Mouse (Mus musculus): ENCODE results near the gene Ikzf3. TPM values are rescaled to one million over a fixed set of nuclear protein-coding genes. Genes with fewer than 3 reads are reported as not detected.

Gene Ikzf3
- 6.4 and 10.1 TPM in 2 replicates for polyA plus RNA-seq (2012; rRNA removed)

DNA sequence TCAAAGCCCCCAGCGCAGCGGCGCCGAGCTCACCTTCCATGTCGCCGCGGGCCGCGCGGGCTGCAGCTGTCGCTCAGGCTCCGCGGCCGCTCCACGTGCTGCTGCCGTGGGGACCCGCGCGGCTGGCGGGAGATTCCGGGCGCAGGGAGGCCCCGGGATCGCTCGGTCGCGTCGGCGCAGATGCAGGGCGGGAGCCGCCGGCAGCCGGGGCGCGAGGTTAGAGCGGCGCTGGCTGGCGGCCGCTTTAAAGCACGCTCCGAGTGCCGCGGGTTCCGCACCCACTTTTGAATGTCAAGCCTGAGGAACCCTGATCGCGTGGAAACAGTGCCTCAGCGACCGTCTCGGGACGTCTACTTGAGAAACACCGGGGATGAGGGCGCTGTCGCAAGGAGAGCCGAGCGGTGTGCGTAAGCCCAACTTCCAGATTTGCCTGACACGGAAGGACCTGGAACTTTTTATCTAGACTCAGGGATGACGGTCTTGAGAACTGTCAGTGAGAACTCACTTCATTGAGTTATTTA, at the start of gene Ikzf3:
TSS of gene Ikzf3 (minus strand) at position 321 of the 521 bp plus-strand sequence.
- peak within 1 kb of the TSS; percentile 11 for H3K4me3 ChIP-seq (replicated peaks; ENCODE audit: extremely low read depth, low read depth, low read length)
- peak; percentile 34 for DNase-seq
- no peaks in the 10 kb centered on the region for H3K4me1 ChIP-seq (ENCODE audit: control insufficient read depth, insufficient read depth, low read length)
- TF ChIP-seq CTCF (IDR thresholded peaks at IDR 0.05; ENCODE audit: insufficient read depth, low read length) (no peak), POLR2A (IDR thresholded peaks at IDR 0.05; ENCODE audit: borderline replicate concordance, extremely low read depth, low read depth, low read length) (no peak)
- 2% methylated on average over 58 of the region's 58 CpGs for WGBS

- TF ChIP-seq POLR2A (IDR thresholded peaks at IDR 0.05; ENCODE audit: borderline replicate concordance, extremely low read depth, low read depth, low read length) (no peak), CTCF (IDR thresholded peaks at IDR 0.05; ENCODE audit: insufficient read depth, low read length) (no peak)
These were observed 49.6 kb upstream of the Ikzf3 start for GRCm38 (mm10) chr11:98595473-98595872.

DNA sequence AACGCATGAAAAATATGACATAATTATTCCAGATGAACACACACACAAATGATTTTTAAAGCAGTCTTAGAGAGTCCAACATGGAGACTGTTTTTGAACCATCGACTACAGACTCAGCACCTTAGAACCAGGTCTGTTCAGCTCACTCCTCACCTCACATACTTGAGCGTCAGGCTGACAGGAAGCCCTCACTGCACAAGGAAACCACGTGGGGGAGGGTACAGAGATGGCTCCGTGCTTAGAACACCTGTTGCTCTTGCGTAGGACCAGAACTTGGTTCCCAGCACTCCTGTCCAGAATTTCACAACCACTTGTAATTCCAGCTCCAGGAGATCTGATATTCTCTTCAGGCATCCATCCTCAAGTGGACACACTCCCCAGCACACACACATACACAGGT, 49.2 kb upstream of the Ikzf3 start:
- 61% methylated on average over 6 of the region's 6 CpGs for WGBS
- TF ChIP-seq POLR2A (IDR thresholded peaks at IDR 0.05; ENCODE audit: borderline replicate concordance, extremely low read depth, low read depth, low read length) = no peak
- no peak for TF ChIP-seq CTCF (IDR thresholded peaks at IDR 0.05; ENCODE audit: insufficient read depth, low read length)
- DNase-seq = no peak

More at GRCm38 (mm10) chr11:98595473-98595872, 49.6 kb upstream of the Ikzf3 start:
- DNase-seq = no peak
- no peaks in the 10 kb centered on the region for H3K4me1 ChIP-seq (ENCODE audit: control insufficient read depth, insufficient read depth, low read length)
- H3K4me3 ChIP-seq (replicated peaks; ENCODE audit: extremely low read depth, low read depth, low read length) = no peak overlapping the region
- WGBS = 75% methylated on average over 10 of the region's 10 CpGs

DNA sequence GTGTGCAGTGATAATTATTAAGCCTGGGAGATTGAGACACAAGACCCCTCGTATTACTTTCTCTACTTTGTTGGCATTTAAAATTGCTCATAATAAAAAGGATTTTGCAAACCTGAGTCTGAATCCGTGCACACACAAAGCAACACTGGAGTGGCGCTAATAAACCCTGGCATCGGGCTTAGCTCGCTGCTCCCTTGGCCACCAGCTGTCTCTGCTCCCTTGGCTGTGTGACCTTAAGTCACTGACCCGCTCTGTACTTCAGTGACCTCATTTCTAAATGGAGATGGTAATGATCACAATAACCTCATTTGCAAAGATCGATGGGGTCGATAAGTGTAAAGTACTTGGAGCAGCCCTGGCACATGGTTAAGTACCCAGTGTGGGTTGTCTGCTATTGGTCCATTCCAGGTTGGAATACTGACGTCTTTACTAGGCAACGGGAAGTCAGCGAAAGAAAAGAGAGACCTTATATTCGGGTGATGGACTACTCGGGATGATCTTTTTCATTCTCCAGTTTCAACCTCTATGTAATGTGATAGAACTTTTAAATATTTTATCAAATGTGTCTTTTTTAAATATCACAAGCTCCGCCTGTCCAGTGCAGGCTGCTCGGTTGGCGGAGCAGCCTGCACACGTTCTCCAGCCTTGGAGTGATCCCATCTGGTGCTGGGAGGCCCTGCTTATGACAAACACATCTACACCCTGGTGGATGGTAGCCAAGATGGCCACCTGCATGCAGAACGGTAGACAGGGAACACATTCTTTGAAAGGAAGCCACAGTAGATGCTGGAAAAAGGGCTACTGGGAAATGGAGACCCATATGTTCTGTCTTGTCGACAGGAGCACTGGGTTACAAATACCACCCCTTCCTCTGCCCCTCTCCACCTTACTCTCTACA, 45.0 kb upstream of the Ikzf3 start:
- no peak for DNase-seq
- TF ChIP-seq CTCF (IDR thresholded peaks at IDR 0.05; ENCODE audit: insufficient read depth, low read length) = no peak
- no peak for TF ChIP-seq POLR2A (IDR thresholded peaks at IDR 0.05; ENCODE audit: borderline replicate concordance, extremely low read depth, low read depth, low read length)
- WGBS = 63% methylated on average over 19 of the region's 19 CpGs
- Histone ChIP-seq H3K4me1 (ENCODE audit: control insufficient read depth, insufficient read depth, low read length) (peaks cover 8% of the 10 kb centered on the region; the same call in 1 of the 2 replicates), H3K4me3 (replicated peaks; ENCODE audit: extremely low read depth, low read depth, low read length) (no peak overlapping the region)

More for the DNA sequence above, 49.2 kb upstream of the Ikzf3 start:
- H3K4me1 ChIP-seq (ENCODE audit: control insufficient read depth, insufficient read depth, low read length) = no peaks in the 10 kb centered on the region
- H3K4me3 ChIP-seq (replicated peaks; ENCODE audit: extremely low read depth, low read depth, low read length) = no peak overlapping the region

- 71% methylated on average over 8 of the region's 8 CpGs for WGBS
These were observed 43.5 kb upstream of the Ikzf3 start for GRCm38 (mm10) chr11:98589306-98589705.

GRCm38 (mm10) chr11:98588833-98589281, 43.0 kb upstream of the Ikzf3 start:
- no peak for DNase-seq
- TF ChIP-seq POLR2A (IDR thresholded peaks at IDR 0.05; ENCODE audit: borderline replicate concordance, extremely low read depth, low read depth, low read length) = no peak
- TF ChIP-seq CTCF (IDR thresholded peaks at IDR 0.05; ENCODE audit: insufficient read depth, low read length) = no peak
- Histone ChIP-seq H3K4me3 (replicated peaks; ENCODE audit: extremely low read depth, low read depth, low read length) (no peak overlapping the region), H3K4me1 (ENCODE audit: control insufficient read depth, insufficient read depth, low read length) (peaks cover 8% of the 10 kb centered on the region; the same call in 1 of the 2 replicates)
- 33% methylated on average over 6 of the region's 6 CpGs for WGBS

More at GRCm38 (mm10) chr11:98589306-98589705, 43.5 kb upstream of the Ikzf3 start:
- no peak for TF ChIP-seq POLR2A (IDR thresholded peaks at IDR 0.05; ENCODE audit: borderline replicate concordance, extremely low read depth, low read depth, low read length)
- no peak for TF ChIP-seq CTCF (IDR thresholded peaks at IDR 0.05; ENCODE audit: insufficient read depth, low read length)
- no peak overlapping the region for H3K4me3 ChIP-seq (replicated peaks; ENCODE audit: extremely low read depth, low read depth, low read length)
- peaks cover 8% of the 10 kb centered on the region; the same call in 1 of the 2 replicates for H3K4me1 ChIP-seq (ENCODE audit: control insufficient read depth, insufficient read depth, low read length)
- DNase-seq = no peak

DNA sequence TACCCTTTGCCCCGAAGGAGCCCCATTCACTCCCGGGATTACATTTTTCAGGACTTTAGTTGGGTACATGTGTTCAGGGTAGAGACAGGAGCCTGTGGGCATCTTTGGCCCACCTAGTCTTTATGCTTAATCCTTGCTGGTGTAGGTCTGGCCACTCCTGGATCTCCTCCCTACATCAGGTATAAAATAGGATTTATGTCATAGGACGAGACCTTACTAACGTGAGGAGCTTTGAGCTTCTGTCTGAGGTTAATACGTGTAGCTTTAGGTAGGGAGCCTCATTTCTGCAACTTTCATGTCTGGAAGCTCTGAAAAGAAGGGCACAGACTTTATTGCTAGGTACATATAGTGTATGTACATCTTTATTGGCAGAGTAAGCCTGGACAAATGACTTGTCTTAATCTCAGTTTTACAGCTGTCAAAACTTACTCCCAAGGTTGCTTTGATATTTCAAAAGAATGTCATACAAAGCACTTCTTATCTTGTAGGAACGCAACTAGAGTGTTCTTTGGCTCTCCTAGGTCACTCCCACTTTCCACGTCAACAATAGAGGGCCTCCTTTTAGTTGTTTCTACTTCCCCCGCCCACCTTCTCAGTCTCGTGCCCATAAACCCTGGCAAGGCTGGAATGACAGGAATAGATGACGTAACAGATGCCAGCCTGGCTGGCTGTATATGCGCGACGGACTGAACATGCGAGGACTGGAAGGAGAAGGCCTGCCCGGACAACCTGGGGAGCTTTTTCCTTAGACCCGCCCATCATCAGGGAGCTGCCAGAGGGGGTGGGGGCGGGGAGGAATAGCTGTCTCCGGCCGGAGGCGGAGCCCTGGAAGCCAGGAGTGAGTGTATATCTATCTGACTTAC, 42.1 kb upstream of the Ikzf3 start:
- peak; percentile 87 for DNase-seq
- TF ChIP-seq CTCF (IDR thresholded peaks at IDR 0.05; ENCODE audit: insufficient read depth, low read length) = no peak
- TF ChIP-seq POLR2A (IDR thresholded peaks at IDR 0.05; ENCODE audit: borderline replicate concordance, extremely low read depth, low read depth, low read length) = peak; percentile 49; the same call in 1 of the 2 replicates
- WGBS = 6% methylated on average over 20 of the region's 20 CpGs
- H3K4me3 ChIP-seq (replicated peaks; ENCODE audit: extremely low read depth, low read depth, low read length) = peak overlapping the region; percentile 70
- peaks cover 8% of the 10 kb centered on the region; the same call in 1 of the 2 replicates for H3K4me1 ChIP-seq (ENCODE audit: control insufficient read depth, insufficient read depth, low read length)

- H3K4me1 ChIP-seq (ENCODE audit: control insufficient read depth, insufficient read depth, low read length) = peaks cover 8% of the 10 kb centered on the region; the same call in 1 of the 2 replicates
- TF ChIP-seq POLR2A (IDR thresholded peaks at IDR 0.05; ENCODE audit: borderline replicate concordance, extremely low read depth, low read depth, low read length) = peak; percentile 60; the same call in 1 of the 2 replicates
- no peak for TF ChIP-seq CTCF (IDR thresholded peaks at IDR 0.05; ENCODE audit: insufficient read depth, low read length)
- WGBS = under 1% methylated on average over 49 of the region's 49 CpGs
- DNase-seq = peak; percentile 98
- H3K4me3 ChIP-seq (replicated peaks; ENCODE audit: extremely low read depth, low read depth, low read length) = peak within 1 kb of the TSS; percentile 92
These were observed 41.2 kb upstream of the Ikzf3 start, which contains the start of gene Ormdl3 for GRCm38 (mm10) chr11:98586892-98587563. TSS of gene Ormdl3 (minus strand) at chr11:98587368.

All from lung, adult 2 months (tissue).